Mouse (Mus musculus): ENCODE data around the gene Ptprcap. TPM values are rescaled to one million over a fixed set of nuclear protein-coding genes. Genes with fewer than 3 reads are reported as not detected.

Gene Ptprcap
- polyA plus RNA-seq (2015; fragmentation: Illumina TruSeq; extraction: RNeasy Lipid Tissue Mini Kit (QIAGEN cat#74804); ENCODE audit: insufficient read depth, low read depth, low replicate concordance) = 8.4 TPM

GRCm38 (mm10) chr19:4153232-4153654, at the start of gene Ptprcap:
Gene Ptprcap (plus strand): TSS chr19:4153604.

DNA sequence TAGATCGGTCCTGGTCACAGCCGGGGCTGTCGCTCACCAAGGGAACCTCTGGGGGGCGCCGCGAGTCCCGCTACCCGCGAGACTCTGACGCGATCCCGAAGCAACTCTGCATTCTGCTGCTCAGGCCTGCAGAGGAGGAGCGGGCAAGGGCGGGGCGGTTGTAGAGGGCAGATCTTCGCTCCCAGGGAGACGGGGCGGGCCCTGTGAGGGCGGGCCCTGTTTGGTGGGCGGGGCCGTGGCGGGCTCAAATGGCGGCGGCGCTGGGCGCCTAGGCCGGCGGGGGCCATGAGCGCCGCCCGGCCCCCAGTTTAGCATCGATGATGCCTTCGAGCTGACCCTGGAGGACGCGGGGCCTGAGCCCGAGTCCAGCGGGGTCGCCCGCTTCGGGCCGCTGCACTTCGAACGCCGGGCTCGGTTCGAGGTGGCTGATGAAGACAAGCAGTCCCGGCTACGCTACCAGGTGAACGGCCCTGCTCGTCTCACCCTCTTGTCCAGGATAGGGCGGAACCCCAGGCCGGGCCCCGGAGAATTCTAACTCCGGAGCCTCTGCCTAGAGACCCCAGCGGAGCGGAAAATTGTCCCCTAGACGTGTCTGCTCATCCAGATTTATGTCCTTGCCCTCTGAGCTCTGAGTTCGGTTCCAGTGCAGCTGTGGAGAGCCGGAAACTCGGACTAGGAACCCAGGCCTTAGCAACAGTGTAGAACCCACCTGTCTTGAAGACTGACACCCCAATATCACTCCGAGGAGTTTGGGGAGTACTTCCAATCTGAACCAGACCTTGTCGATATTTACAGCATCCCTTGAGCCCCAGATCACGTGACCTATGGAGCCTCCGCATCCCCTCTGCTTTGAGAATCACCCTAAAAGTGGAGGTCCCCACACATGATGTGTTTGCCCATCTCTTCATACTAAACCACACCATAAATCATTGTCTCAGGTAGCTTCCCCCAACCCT, 27.4 kb upstream of the Ptprcap start, which contains the start of gene Aip:
Aip (minus strand) TSS at position 118 of the 956 bp plus-strand sequence.

DNA sequence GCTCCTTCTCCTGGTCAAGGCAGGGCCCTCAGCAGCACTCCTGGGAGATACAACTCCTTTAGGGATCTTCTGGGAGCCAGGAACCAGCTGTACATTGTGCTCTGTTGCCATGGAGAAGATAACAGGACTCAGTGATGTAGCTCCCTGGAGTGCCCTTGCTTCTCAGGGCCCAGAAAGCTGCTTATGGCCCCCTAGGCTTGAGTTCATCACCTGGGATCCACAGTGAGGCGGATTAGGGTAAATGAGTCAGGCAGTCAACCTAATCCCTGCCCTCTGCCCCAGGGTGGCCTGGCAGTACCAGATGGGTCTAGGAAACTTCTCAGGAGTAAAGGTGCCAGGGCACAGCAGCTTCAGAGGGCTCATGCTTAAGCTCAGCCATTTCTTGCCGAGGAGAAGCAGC, 14.0 kb upstream of the Ptprcap start, which contains the start of gene Gpr152:
Gpr152 (plus strand) TSS at position 342 of the 400 bp plus-strand sequence.

DNA sequence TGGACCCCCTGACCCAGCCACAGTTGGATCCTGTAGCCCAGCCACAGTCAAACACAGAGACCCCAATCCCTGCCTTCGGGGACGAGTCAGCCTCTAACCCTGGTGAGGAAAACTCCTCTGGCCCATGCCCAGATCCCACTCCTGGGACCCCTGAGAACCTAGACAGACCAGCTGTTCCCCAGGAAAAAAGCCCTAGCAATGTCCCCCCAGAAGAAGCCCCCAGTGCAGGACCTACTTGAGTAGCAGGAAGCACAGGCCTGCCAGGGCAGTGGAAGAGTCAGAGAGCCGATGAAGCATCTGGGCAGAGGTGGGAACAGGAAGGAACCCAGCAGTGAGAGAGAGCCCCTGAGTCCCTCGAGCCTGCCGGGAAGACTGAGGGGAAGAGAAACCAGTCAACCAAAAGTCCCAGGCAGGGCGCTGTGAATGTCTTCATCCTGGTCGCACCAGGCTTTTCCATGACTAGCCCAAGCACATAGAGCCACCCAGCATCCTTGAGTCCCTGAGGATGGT, 9.6 kb upstream of the Ptprcap start, which contains the start of gene Cabp4:
Cabp4 (minus strand) TSS at position 275 of the 510 bp plus-strand sequence.

GRCm38 (mm10) chr19:4148491-4148806, 5.0 kb upstream of the Ptprcap start, which contains the start of gene Coro1b:
Gene Coro1b (plus strand): TSS chr19:4148619.

DNA sequence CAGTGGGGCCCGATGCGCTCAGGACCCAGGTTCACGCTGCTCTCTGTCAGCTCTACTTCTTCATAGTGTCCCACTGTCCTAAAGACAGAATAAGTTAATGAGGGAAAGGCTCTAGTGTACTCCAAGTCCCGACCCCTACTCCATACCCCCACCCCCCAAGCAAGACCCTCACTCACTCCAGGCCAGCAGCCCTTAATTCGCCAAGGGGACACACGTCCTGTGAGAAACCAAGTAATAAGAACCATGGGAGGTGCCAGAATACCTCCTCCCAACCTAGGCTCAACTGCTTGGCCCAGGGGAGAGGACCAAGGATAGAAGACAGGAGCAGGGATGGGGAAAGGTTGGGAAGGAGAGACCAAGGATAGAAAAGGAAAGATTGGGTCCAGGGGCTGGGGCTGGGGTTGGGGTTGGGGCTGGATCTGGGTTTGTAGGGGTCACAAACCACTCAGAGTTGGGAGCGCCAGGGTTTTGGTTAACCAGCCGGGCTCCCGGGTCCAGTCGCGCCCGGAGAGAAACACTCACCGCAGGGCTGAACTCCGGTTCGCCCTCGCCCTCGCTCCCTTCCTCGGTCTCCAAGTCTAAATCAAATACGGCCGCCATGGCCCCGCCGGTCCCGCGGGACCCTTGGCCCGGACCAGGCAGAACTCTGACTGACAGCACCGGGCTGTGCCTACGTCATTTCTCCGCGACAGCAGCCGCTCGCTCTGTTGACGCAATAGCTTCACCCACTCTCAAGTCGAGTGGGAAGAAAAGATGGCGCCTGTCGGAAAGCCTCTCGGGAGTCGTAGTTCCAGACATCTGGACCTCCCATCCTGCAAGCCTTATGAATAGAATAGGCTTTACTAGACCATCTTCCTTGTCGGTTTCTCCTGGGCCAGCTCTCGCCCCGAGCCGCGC, 9.5 kb downstream of the Ptprcap start, which contains the start of gene Rps6kb2:
Rps6kb2 (minus strand) TSS at position 709 of the 897 bp plus-strand sequence.

DNA sequence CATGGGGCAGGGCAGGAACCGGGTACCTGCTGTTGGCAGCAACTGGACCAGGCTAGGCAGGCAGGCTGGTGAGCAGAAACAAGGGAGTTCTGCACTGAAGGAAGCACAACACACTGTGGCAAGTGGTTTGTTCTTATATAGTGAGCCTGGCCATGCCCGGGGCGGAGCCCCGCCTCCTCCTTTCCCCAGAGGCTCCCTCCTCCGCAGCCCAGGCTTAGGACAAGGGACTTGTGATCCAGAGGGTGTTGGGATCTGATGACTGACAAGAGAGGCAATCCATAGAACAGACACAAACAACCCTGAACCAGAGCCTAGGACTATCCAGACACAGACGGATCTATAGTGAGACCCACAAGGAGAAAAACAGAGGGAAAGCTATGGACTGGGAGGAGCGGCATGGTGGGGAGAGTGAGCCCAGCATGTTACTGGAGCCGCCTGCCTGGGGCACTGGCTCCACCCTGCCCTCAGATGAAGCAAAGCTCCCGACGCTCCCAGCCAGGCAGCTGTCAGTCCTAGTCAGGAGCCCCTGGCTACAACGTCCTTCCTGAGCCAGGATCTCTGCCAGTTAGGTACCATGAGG, 22.1 kb downstream of the Ptprcap start, which contains the start of gene Carns1:
Carns1 (minus strand) TSS at position 112 of the 580 bp plus-strand sequence.

GRCm38 (mm10) chr19:4190831-4191334, 37.5 kb downstream of the Ptprcap start, which contains the start of gene Tbc1d10c:
Gene Tbc1d10c (minus strand): TSS chr19:4191284.

DNA sequence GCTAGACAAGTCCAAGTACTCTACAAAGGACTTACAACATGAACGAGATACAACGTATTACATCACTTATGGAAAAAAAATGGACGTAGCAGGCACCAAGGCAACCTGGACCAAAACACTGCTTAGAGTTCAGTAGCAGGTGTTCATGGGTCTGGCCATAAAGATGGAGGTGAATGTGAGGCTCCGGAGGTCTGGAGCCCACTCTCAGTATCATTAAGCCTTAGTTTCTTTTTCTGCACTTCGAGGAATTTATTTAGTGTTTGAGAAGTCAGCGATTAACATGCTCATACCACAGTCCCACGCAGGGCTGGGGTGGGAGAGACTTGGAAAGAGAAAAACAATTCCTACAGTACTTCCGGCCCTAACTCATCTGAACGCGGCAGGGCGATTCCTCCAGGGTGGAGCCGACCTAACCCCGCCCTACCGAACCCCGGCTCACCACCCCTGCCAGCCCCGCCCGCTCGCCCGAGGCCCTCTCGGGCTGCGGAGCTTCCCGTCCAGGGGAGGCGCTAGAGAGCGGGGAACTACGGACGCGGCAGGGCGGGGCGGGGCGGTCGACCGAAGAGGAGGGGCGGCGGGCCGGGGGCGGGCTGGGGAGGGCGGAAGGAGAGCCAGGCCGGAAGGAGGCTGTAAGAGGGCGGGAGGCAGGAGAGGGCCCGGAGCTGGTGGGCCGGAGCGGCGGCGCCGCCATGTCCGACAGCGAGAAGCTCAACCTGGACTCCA, 38.3 kb downstream of the Ptprcap start, which contains the start of gene Ppp1ca:
Ppp1ca (plus strand) TSS at position 538 of the 723 bp plus-strand sequence.

GRCm38 (mm10) chr19:4201291-4201909, 48.0 kb downstream of the Ptprcap start, which contains the start of gene Rad9a:
Gene Rad9a (minus strand): TSS chr19:4201662.

Other genes starting within 250 kb of the Ptprcap start
- gene Tcirg1, start 246.5 kb upstream of the Ptprcap start, polyA plus RNA-seq (2015; fragmentation: Illumina TruSeq; extraction: RNeasy Lipid Tissue Mini Kit (QIAGEN cat#74804); ENCODE audit: insufficient read depth, low read depth, low replicate concordance) = 67.9 TPM
- 32.0 TPM for gene Ndufs8, start 240.8 kb upstream of the Ptprcap start, polyA plus RNA-seq (2015; fragmentation: Illumina TruSeq; extraction: RNeasy Lipid Tissue Mini Kit (QIAGEN cat#74804); ENCODE audit: insufficient read depth, low read depth, low replicate concordance)
- gene Aldh3b1, start 223.8 kb upstream of the Ptprcap start, polyA plus RNA-seq (2015; fragmentation: Illumina TruSeq; extraction: RNeasy Lipid Tissue Mini Kit (QIAGEN cat#74804); ENCODE audit: insufficient read depth, low read depth, low replicate concordance) = 1.7 TPM
- 16.7 TPM for gene Unc93b1, start 218.4 kb upstream of the Ptprcap start, polyA plus RNA-seq (2015; fragmentation: Illumina TruSeq; extraction: RNeasy Lipid Tissue Mini Kit (QIAGEN cat#74804); ENCODE audit: insufficient read depth, low read depth, low replicate concordance)
- gene Aldh3b3, start 195.0 kb upstream of the Ptprcap start, polyA plus RNA-seq (2015; fragmentation: Illumina TruSeq; extraction: RNeasy Lipid Tissue Mini Kit (QIAGEN cat#74804); ENCODE audit: insufficient read depth, low read depth, low replicate concordance) = not detected
- gene Aldh3b2, start 181.3 kb upstream of the Ptprcap start, polyA plus RNA-seq (2015; fragmentation: Illumina TruSeq; extraction: RNeasy Lipid Tissue Mini Kit (QIAGEN cat#74804); ENCODE audit: insufficient read depth, low read depth, low replicate concordance) = 0.63 TPM
- 3.5 TPM for gene Acy3, start 167.0 kb upstream of the Ptprcap start, polyA plus RNA-seq (2015; fragmentation: Illumina TruSeq; extraction: RNeasy Lipid Tissue Mini Kit (QIAGEN cat#74804); ENCODE audit: insufficient read depth, low read depth, low replicate concordance)
- not detected for gene Tbx10, start 160.9 kb upstream of the Ptprcap start, polyA plus RNA-seq (2015; fragmentation: Illumina TruSeq; extraction: RNeasy Lipid Tissue Mini Kit (QIAGEN cat#74804); ENCODE audit: insufficient read depth, low read depth, low replicate concordance)
- gene Nudt8, start 153.0 kb upstream of the Ptprcap start, polyA plus RNA-seq (2015; fragmentation: Illumina TruSeq; extraction: RNeasy Lipid Tissue Mini Kit (QIAGEN cat#74804); ENCODE audit: insufficient read depth, low read depth, low replicate concordance) = 9.6 TPM
- gene Gm49405, start 153.0 kb upstream of the Ptprcap start, polyA plus RNA-seq (2015; fragmentation: Illumina TruSeq; extraction: RNeasy Lipid Tissue Mini Kit (QIAGEN cat#74804); ENCODE audit: insufficient read depth, low read depth, low replicate concordance) = 0.68 TPM
- gene Doc2g, start 150.3 kb upstream of the Ptprcap start, polyA plus RNA-seq (2015; fragmentation: Illumina TruSeq; extraction: RNeasy Lipid Tissue Mini Kit (QIAGEN cat#74804); ENCODE audit: insufficient read depth, low read depth, low replicate concordance) = 5.5 TPM
- 42.7 TPM for gene Ndufv1, start 140.8 kb upstream of the Ptprcap start, polyA plus RNA-seq (2015; fragmentation: Illumina TruSeq; extraction: RNeasy Lipid Tissue Mini Kit (QIAGEN cat#74804); ENCODE audit: insufficient read depth, low read depth, low replicate concordance)
- 449 TPM for gene Gstp1, start 115.6 kb upstream of the Ptprcap start, polyA plus RNA-seq (2015; fragmentation: Illumina TruSeq; extraction: RNeasy Lipid Tissue Mini Kit (QIAGEN cat#74804); ENCODE audit: insufficient read depth, low read depth, low replicate concordance)
- gene Gstp2, start 107.6 kb upstream of the Ptprcap start, polyA plus RNA-seq (2015; fragmentation: Illumina TruSeq; extraction: RNeasy Lipid Tissue Mini Kit (QIAGEN cat#74804); ENCODE audit: insufficient read depth, low read depth, low replicate concordance) = 112 TPM
- not detected for gene Gstp3, start 94.0 kb upstream of the Ptprcap start, polyA plus RNA-seq (2015; fragmentation: Illumina TruSeq; extraction: RNeasy Lipid Tissue Mini Kit (QIAGEN cat#74804); ENCODE audit: insufficient read depth, low read depth, low replicate concordance)
- gene Cabp2, start 72.0 kb upstream of the Ptprcap start, polyA plus RNA-seq (2015; fragmentation: Illumina TruSeq; extraction: RNeasy Lipid Tissue Mini Kit (QIAGEN cat#74804); ENCODE audit: insufficient read depth, low read depth, low replicate concordance) = 118 TPM
- 35.8 TPM for gene Cdk2ap2, start 56.4 kb upstream of the Ptprcap start, polyA plus RNA-seq (2015; fragmentation: Illumina TruSeq; extraction: RNeasy Lipid Tissue Mini Kit (QIAGEN cat#74804); ENCODE audit: insufficient read depth, low read depth, low replicate concordance)
- gene Pitpnm1, start 53.6 kb upstream of the Ptprcap start, polyA plus RNA-seq (2015; fragmentation: Illumina TruSeq; extraction: RNeasy Lipid Tissue Mini Kit (QIAGEN cat#74804); ENCODE audit: insufficient read depth, low read depth, low replicate concordance) = 10.6 TPM
- 19.1 TPM for gene Aip, start 27.7 kb upstream of the Ptprcap start, polyA plus RNA-seq (2015; fragmentation: Illumina TruSeq; extraction: RNeasy Lipid Tissue Mini Kit (QIAGEN cat#74804); ENCODE audit: insufficient read depth, low read depth, low replicate concordance)
- not detected for gene Gpr152, start 13.8 kb upstream of the Ptprcap start, polyA plus RNA-seq (2015; fragmentation: Illumina TruSeq; extraction: RNeasy Lipid Tissue Mini Kit (QIAGEN cat#74804); ENCODE audit: insufficient read depth, low read depth, low replicate concordance)
- not detected for gene Cabp4, start 9.6 kb upstream of the Ptprcap start, polyA plus RNA-seq (2015; fragmentation: Illumina TruSeq; extraction: RNeasy Lipid Tissue Mini Kit (QIAGEN cat#74804); ENCODE audit: insufficient read depth, low read depth, low replicate concordance)
- 31.1 TPM for gene Coro1b, start 5.0 kb upstream of the Ptprcap start, polyA plus RNA-seq (2015; fragmentation: Illumina TruSeq; extraction: RNeasy Lipid Tissue Mini Kit (QIAGEN cat#74804); ENCODE audit: insufficient read depth, low read depth, low replicate concordance)
- gene Rps6kb2, start 9.8 kb downstream of the Ptprcap start, polyA plus RNA-seq (2015; fragmentation: Illumina TruSeq; extraction: RNeasy Lipid Tissue Mini Kit (QIAGEN cat#74804); ENCODE audit: insufficient read depth, low read depth, low replicate concordance) = 31.4 TPM
- gene Carns1, start 21.9 kb downstream of the Ptprcap start, polyA plus RNA-seq (2015; fragmentation: Illumina TruSeq; extraction: RNeasy Lipid Tissue Mini Kit (QIAGEN cat#74804); ENCODE audit: insufficient read depth, low read depth, low replicate concordance) = 1.00 TPM
- gene Tbc1d10c, start 37.7 kb downstream of the Ptprcap start, polyA plus RNA-seq (2015; fragmentation: Illumina TruSeq; extraction: RNeasy Lipid Tissue Mini Kit (QIAGEN cat#74804); ENCODE audit: insufficient read depth, low read depth, low replicate concordance) = 0.87 TPM
- 54.4 TPM for gene Ppp1ca, start 38.5 kb downstream of the Ptprcap start, polyA plus RNA-seq (2015; fragmentation: Illumina TruSeq; extraction: RNeasy Lipid Tissue Mini Kit (QIAGEN cat#74804); ENCODE audit: insufficient read depth, low read depth, low replicate concordance)
- 2.1 TPM for gene Rad9a, start 48.1 kb downstream of the Ptprcap start, polyA plus RNA-seq (2015; fragmentation: Illumina TruSeq; extraction: RNeasy Lipid Tissue Mini Kit (QIAGEN cat#74804); ENCODE audit: insufficient read depth, low read depth, low replicate concordance)
- gene Clcf1, start 60.6 kb downstream of the Ptprcap start, polyA plus RNA-seq (2015; fragmentation: Illumina TruSeq; extraction: RNeasy Lipid Tissue Mini Kit (QIAGEN cat#74804); ENCODE audit: insufficient read depth, low read depth, low replicate concordance) = 2.8 TPM
- not detected for gene AC109138.7, start 60.8 kb downstream of the Ptprcap start, polyA plus RNA-seq (2015; fragmentation: Illumina TruSeq; extraction: RNeasy Lipid Tissue Mini Kit (QIAGEN cat#74804); ENCODE audit: insufficient read depth, low read depth, low replicate concordance)
- gene Pold4, start 78.3 kb downstream of the Ptprcap start, polyA plus RNA-seq (2015; fragmentation: Illumina TruSeq; extraction: RNeasy Lipid Tissue Mini Kit (QIAGEN cat#74804); ENCODE audit: insufficient read depth, low read depth, low replicate concordance) = 14.6 TPM
- 23.7 TPM for gene Ssh3, start 115.6 kb downstream of the Ptprcap start, polyA plus RNA-seq (2015; fragmentation: Illumina TruSeq; extraction: RNeasy Lipid Tissue Mini Kit (QIAGEN cat#74804); ENCODE audit: insufficient read depth, low read depth, low replicate concordance)
- gene Ankrd13d, start 129.5 kb downstream of the Ptprcap start, polyA plus RNA-seq (2015; fragmentation: Illumina TruSeq; extraction: RNeasy Lipid Tissue Mini Kit (QIAGEN cat#74804); ENCODE audit: insufficient read depth, low read depth, low replicate concordance) = 1.0 TPM
- 33.0 TPM for gene Grk2, start 152.6 kb downstream of the Ptprcap start, polyA plus RNA-seq (2015; fragmentation: Illumina TruSeq; extraction: RNeasy Lipid Tissue Mini Kit (QIAGEN cat#74804); ENCODE audit: insufficient read depth, low read depth, low replicate concordance)
- gene Kdm2a, start 244.7 kb downstream of the Ptprcap start, polyA plus RNA-seq (2015; fragmentation: Illumina TruSeq; extraction: RNeasy Lipid Tissue Mini Kit (QIAGEN cat#74804); ENCODE audit: insufficient read depth, low read depth, low replicate concordance) = 13.1 TPM

All from pancreas, adult 10 weeks (tissue).